Mouse (Mus musculus) CH12F3 (cell line): ENCODE results near the gene Rhoc.

Experiments
- in situ Hi-C: fragments of 300-500 bp; cut with MboI; formaldehyde crosslinking; loops from 2 replicates; pipeline ENCODE4 v1.14.3; 2020; ENCODE audit warnings: low sequenced_read_pairs

The Rhoc gene

GRCm38 (mm10) chr3:104788075-104788474 is at the start of gene Rhoc:
TSS of gene Rhoc (plus strand) at chr3:104788375.
- in situ Hi-C loops: no loop called here

DNA sequence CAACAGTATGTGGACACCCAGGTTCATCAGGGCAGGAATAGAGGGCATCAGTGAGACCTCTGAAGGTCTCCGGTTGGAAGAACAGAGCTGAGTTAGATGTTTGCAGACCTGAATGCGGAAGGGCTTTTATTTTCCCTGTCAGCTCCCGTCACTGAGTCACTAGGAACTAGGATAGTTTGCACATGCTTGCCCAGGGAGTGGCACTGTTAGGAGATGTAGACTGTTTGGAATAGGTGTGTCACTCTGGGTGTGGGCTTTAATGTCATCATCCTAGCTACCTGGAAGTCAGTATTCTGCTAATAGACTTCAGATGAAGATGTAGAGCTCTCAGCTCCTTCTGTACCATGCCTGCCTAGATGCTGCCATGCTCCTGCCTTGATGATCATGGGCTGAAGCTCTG is 46.2 kb upstream of the Rhoc start:
- in situ Hi-C loops: no loop called here

- in situ Hi-C loops: no loop called here
Observed at GRCm38 (mm10) chr3:104743161-104743560, 45.0 kb upstream of the Rhoc start.

DNA sequence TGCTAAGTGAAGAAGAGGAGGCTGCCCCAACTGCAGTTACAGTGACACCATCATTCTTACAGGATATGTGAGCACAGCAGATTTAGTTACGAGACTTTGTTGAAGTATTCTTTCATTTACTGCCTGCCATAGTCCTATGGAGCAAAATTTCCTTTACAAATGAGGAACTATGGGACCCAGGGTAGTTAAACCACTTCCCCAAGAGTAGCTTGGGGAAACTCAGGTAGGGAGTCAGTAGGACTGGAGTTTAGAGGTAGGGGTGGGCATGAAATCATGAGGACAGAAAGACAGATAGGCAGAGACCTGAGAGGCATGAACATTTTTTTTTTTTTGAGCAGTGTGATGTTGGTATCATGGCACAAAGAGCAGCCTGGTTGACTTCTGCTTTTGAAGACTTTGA is 44.3 kb upstream of the Rhoc start:
- in situ Hi-C loops: no loop called here

DNA sequence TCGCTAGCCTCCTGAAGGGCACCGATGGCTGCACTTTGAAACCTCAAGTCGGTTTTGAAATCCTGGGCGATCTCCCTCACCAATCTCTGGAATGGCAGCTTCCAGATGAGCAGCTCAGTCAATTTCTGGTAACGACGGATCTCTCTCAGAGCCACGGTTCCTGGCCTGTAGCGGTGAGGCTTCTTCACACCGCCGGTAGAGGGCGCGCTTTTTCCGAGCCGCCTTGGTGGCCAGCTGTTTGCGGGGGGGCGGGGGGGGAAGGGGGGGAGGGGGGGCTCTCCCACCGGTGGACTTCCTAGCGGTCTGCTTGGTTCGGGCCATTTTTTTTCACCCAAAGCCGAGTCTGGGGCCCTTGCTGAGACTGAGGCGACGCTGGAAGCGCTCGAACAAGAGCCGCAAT is 35.3 kb upstream of the Rhoc start:
- in situ Hi-C loops: loop anchor here (25.0 kb wide), 1 partner anchor 309 kb away; the partner anchor contains the start of genes 4930564D02Rik and Cttnbp2nl

DNA sequence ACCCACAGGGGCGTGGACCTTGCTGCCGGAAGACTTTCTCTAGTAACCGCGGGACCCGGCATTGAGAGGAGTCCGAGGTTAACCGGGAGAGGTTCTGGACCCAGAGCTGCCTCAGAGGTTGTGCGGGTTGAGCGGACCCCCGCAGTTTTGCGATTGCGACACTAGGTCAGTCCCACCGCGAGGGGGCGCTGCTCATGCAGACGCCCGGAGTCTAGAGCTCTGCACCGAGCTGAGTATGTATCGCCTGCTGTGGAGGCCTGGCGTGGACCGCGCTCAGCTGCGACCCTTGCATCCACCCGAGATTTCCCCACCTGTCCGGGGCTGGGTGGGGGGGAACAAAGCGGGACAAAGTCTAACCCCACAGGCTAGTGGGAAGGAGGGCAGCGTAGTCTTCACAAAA is 29.8 kb upstream of the Rhoc start:
- in situ Hi-C loops: loop anchor here (25.0 kb wide), 1 partner anchor 304 kb away; the partner anchor contains the start of genes 4930564D02Rik and Cttnbp2nl

GRCm38 (mm10) chr3:104758869-104759268 is 29.3 kb upstream of the Rhoc start:
- in situ Hi-C loops: loop anchor here (25.0 kb wide), 1 partner anchor 303 kb away; the partner anchor contains the start of genes 4930564D02Rik and Cttnbp2nl

DNA sequence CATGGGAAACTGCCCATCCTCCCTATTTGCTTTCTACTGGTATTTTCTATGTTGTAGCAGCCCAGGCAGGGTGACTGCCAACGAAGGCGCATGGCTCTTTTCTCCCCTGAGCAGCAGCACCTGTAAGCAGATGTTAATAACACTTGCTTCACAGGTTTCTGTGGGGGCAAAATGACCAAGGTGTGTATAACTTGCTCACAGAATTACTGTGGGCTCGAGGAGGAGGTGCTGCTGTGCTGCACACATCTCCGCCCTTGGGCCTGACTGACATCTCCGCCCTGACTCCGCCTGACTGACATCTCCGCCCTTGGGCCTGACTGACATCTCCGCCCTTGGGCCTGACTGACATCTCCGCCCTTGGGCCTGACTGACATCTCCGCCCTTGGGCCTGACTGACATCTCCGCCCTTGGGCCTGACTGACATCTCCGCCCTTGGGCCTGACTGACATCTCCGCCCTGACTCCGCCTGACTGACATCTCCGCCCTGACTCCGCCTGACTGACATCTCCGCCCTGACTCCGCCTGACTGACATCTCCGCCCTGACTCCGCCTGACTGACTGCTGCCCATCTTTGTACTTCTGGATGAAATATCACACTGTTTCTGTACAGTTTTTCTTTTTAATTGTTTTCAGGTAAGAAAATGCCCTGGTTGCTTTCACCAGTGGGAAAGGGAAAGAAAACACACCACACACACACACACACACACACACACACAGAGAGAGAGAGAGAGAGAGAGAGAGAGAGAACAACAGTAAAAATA is 25.9 kb upstream of the Rhoc start:
- in situ Hi-C loops: loop anchor here (25.0 kb wide), 1 partner anchor 300 kb away; the partner anchor contains the start of genes 4930564D02Rik and Cttnbp2nl

GRCm38 (mm10) chr3:104765021-104765420 is 23.2 kb upstream of the Rhoc start:
- in situ Hi-C loops: loop anchor here (25.0 kb wide), 1 partner anchor 297 kb away; the partner anchor contains the start of genes 4930564D02Rik and Cttnbp2nl

DNA sequence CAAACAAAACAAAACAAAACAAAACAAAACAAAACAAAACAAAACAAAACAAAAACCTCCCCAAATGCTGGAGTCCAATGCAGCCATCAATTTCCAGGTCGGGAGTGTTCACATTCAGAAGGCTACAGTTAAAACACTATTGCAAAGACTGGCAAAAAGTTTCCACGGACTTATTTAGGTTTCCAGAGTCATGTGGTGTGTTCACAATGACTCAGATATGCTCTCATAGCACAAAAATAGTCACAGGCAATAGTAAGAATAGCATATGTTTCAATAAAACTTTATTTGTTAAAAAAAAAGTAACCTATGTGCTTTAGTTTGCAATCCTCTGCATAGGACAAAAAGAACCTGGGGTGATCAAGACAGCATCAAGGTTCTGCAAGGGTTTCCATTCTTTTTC is 21.0 kb upstream of the Rhoc start:
- in situ Hi-C loops: loop anchor here (25.0 kb wide), 1 partner anchor 295 kb away; the partner anchor contains the start of genes 4930564D02Rik and Cttnbp2nl

DNA sequence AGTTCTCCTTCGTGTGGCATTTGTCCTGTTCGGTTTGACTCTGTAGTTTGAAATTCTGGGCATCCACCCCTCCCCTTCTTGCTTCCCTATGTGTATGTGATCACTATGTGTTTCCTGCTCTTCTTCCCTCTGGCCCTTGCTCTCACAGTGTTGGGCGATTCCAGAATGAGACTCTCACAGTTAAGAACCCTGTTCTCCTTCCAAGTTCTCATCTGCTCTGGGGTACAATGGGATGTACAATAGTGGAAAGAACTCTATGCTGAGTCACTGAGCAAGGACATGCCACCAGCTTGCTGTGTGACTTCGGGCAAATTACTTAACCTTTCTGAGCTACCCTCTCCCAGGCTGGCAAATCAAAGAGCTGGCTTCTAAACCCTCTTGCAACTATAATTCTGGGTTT is 20.5 kb upstream of the Rhoc start:
- in situ Hi-C loops: loop anchor here (25.0 kb wide), 1 partner anchor 295 kb away; the partner anchor contains the start of genes 4930564D02Rik and Cttnbp2nl

GRCm38 (mm10) chr3:104769135-104769534 is 19.0 kb upstream of the Rhoc start:
- in situ Hi-C loops: loop anchor here (25.0 kb wide), 1 partner anchor 293 kb away; the partner anchor contains the start of genes 4930564D02Rik and Cttnbp2nl

DNA sequence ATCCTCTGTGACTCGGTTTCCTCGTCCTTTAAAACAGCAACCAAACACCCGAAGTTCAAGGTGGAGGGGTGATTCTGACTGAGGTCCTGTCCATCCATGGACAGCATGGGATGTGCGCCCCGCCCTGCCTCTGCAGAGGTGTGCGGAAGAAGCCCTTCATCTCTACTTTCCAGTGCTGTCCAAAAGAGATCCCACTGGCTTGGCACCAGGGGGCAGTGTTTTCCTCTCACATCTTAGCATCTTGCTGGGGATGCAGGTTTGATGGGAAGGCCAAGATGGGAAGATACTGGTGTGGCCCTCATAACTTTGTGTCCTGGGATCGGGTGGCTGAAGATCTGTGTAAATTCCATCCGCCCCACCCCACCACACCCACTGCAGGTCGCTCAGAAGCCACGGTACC is 18.1 kb upstream of the Rhoc start:
- in situ Hi-C loops: loop anchor here (25.0 kb wide), 1 partner anchor 292 kb away; the partner anchor contains the start of genes 4930564D02Rik and Cttnbp2nl

GRCm38 (mm10) chr3:104770918-104771317 is 17.3 kb upstream of the Rhoc start:
- in situ Hi-C loops: loop anchor here (25.0 kb wide), 1 partner anchor 291 kb away; the partner anchor contains the start of genes 4930564D02Rik and Cttnbp2nl

DNA sequence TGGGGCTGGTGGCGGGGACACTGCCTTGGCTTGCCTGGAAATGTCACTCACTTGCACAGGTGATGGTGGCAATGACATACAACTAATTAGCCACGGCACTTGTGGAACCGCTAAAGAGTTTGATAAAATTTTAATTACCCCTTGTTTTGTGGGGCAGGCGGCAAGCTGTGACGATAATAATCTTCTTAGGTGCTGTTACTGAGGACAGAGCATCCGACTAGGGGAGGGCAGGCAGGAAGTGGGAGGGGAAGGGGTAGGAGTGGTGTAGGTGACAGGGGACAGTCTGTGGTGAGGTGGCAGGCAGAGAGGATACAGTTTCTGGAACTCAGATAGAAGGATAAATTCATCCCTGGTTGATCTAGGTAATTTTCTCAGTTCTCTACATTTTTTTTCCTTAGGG is 16.7 kb upstream of the Rhoc start:
- in situ Hi-C loops: loop anchor here (25.0 kb wide), 1 partner anchor 291 kb away; the partner anchor contains the start of genes 4930564D02Rik and Cttnbp2nl

GRCm38 (mm10) chr3:104773301-104773700 is 14.9 kb upstream of the Rhoc start:
- in situ Hi-C loops: loop anchor here (25.0 kb wide), 1 partner anchor 289 kb away; the partner anchor contains the start of genes 4930564D02Rik and Cttnbp2nl

- in situ Hi-C loops: no loop called here
Observed at GRCm38 (mm10) chr3:104777342-104777741, 10.8 kb upstream of the Rhoc start.

- in situ Hi-C loops: no loop called here
Observed at GRCm38 (mm10) chr3:104779949-104780348, 8.2 kb upstream of the Rhoc start.

DNA sequence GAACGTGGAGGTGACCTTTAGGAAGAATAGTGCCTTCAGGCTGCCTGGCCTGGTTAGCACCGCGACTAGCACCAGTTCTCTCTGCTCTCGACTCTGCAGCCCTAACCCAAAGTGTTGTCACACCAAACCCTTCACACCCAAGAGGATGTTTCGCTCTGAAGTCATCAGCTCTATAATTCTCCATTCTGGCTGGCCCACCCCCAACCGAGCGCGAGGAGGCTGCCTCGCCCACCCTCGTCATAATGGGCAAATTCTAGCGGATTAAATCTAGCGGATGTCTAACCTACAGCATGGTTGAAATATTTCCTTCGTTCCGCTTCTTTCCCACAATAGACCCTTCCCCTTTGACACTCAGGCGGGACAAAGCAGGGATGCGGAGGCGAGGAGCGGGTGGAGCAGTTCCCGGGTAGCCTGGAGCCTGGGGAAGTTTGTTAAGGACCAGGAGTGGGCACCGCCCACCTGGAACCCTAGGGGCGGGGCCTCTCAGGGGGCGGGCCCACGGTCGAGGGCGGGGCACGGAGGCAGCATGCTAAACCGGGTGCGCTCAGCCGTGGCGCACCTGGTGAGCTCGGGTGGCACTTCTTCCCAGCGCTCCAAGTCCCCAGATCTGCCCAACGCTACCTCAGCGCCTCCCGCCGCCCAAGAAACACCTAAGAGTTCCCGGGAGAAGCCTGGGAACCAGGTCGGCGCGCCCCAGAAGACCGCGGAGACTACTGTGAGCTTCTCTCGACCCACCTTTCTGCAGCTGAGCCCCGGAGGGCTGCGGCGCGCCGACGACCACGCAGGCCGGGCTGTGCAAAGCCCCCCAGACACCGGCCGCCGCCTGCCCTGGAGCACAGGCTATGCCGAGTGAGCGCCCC is 7.4 kb upstream of the Rhoc start, which contains the start of gene Ppm1j:
Gene Ppm1j (plus strand): TSS at position 496 of the 860 bp plus-strand sequence.
- in situ Hi-C loops: no loop called here

DNA sequence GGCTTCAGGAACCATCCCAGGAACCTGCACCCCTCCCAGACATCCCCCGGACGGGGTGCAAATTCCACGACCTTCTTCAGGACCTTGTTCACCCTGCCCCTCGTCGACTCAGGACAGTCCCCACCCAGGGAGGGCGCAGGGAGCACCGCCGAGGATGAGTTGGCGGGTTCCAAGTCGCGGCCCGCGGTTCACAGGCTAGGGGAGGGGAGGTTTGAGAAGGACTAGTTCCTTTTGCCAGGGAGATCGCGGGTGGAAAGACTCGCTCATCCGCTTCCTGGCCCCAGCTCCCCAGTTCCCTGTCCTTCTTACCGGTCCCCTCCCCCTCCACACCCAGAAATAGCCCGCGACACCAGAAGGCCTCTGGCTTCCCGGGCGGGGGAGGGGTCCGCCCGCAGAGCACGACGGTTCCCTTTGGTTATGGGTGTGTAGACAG is 6.7 kb upstream of the Rhoc start, which contains the start of gene Fam19a3:
Gene Fam19a3 (minus strand): TSS at position 370 of the 433 bp plus-strand sequence.
- in situ Hi-C loops: no loop called here
